Mouse (Mus musculus) mesoderm, embryonic 11.5 days (tissue): ENCODE results near the gene Pak6.

Experiments used
- DNase-seq: peaks from one replicate; pipeline ENCODE4 v3.0.0-alpha.2; 2012; ENCODE audit warnings: low read depth, low spot score

Gene Pak6

GRCm38 (mm10) chr2:118664975-118665516, 1.9 kb downstream of the Pak6 start:
- no peak for DNase-seq

DNA sequence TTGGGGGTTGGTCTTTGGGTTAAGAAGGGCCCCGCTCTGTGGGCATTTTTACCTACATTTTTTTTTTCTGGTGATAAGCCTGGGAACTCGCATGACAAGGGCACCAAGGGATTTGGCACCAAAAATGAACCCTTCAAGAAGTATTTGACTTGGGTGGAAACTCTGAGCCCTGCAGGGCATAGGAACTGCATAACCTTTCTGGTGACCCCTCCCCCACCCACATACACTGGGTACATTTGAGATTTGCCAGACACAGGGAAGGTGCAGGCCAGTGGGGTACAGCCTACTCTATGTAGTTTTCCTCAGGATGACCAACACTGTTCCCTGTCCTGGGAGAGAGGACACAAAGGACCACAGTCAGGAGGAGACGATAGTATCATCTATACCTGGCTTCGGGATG, 2.5 kb downstream of the Pak6 start:
- DNase-seq = no peak

DNA sequence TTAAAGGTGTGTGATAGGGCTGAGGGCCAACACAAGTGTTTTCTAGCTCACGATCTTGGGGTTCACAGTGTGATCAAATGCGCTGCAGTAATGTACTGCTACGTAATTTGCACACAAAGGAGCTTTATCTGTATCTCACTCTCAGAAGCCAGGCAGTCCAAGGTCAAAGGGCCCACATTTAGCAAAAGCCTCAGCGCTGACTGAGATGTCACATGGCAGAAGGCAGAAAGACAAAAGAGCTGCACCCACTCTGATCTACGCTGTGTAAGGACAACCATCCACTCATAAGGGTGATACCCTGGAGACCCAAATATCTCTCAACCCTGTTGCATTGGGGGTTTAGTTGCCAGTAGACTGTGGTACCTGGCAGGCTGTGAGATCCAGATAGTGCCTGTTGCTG, 4.1 kb downstream of the Pak6 start:
- DNase-seq = no peak

- no peak for DNase-seq
These were observed 6.1 kb downstream of the Pak6 start for GRCm38 (mm10) chr2:118669245-118669644.

DNA sequence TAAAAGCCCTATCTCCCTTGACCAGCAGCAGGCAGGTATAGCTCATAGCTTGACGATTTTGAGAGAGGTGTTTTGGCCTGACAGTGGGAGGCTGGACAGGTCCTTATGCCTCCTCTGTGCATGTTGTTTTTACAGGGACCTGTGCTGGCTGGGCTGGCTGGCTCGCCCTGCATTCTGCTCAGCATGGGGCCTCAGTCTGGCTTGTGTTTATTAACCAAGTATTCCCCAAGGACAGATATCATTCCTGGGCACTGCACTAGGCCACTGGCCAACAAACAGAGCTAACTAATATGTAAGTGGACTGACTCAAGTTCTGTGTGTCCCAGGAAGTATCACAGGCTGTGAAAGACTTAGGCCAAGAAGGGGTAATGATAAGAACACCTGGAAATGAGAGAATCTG, 6.7 kb downstream of the Pak6 start:
- no peak for DNase-seq

- no peak for DNase-seq
These were observed 8.6 kb downstream of the Pak6 start for GRCm38 (mm10) chr2:118671728-118672127.

GRCm38 (mm10) chr2:118673686-118674465, 10.8 kb downstream of the Pak6 start:
- no peak for DNase-seq

DNA sequence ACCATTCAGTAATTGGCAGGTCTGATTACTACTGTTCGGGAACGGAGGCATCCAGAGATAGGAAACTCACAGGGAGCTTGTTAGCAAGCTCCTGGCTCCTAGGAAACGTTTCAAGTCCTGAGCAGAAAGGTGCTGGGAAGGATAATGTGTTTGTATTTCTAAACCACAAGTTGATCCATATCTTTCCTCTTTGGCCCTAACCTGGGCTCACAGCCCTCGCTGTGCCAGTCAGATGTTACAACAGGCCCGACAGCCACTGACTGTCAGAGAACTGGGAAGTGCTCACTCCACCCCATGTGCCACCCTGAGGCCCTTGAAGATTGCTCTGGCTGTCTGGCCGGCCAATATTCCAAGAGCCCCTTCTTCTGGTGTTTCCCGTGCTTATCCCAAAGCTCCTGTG, 11.4 kb downstream of the Pak6 start:
- no peak for DNase-seq

- DNase-seq = no peak
These were observed 14.0 kb downstream of the Pak6 start for GRCm38 (mm10) chr2:118676839-118677741.

DNA sequence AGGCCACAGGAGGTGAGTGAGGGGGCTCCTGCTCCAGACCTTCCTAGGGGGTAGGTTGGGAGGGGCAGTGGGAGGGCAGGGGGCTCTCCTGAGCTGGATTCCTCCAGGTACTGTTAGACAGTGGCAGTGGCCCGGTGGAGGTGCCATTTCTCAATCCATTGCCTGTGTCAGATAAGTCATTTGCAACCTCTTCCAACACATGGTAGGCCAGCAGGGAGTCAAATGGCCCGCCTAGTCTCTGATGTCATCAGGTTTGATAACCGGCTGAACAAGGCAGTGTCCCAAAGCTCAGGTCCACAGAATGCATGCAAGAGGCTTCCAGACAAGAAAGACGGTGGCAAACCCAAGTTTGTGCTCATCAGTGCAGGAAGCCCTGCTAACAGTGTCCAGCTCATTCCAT, 14.7 kb downstream of the Pak6 start:
- no peak for DNase-seq

GRCm38 (mm10) chr2:118679577-118679976, 16.5 kb downstream of the Pak6 start:
- no peak for DNase-seq

- no peak for DNase-seq
These were observed 17.8 kb downstream of the Pak6 start for GRCm38 (mm10) chr2:118680926-118681325.

GRCm38 (mm10) chr2:118682544-118683260, 19.6 kb downstream of the Pak6 start:
- no peak for DNase-seq

DNA sequence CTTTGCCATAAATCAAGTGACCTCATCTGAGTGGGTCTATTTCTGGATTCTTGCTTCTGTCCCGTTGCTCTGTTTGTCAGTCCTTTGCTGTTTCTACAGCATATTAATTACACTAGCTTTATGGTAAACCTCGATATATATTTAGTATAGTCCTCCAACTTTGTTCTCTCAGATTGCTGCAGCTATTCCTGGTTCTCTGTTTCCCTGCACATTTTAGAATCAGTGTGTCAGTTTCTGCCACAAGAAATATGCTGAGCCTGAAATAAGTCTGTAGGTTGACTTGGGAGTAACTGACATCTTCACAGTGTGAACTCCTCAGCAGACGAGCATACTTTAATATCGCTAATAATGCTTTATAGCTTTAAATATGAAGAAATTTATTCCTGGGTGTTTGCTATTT, 22.0 kb downstream of the Pak6 start:
- DNase-seq = no peak

- DNase-seq = no peak
These were observed 23.6 kb downstream of the Pak6 start for GRCm38 (mm10) chr2:118686693-118687092.

DNA sequence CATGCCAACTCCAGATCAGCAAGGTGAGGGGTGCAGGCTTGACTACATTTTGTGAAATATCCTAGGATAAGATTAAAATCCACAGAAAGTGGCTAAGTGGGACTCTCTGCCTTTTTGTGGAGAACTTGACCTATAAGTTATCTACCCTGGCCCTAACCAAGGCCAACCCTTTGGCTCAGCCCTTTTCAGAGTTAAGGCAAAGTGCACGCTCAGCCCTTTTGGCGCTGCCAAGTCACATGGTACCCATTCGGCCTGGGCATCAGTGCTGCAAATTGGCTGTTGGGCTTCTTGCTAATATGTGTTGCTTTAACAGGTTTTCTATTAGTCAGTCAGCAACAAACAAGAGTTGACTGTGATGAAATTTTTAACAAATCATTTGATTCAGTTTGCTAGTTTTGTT, 24.7 kb downstream of the Pak6 start:
- DNase-seq = no peak

DNA sequence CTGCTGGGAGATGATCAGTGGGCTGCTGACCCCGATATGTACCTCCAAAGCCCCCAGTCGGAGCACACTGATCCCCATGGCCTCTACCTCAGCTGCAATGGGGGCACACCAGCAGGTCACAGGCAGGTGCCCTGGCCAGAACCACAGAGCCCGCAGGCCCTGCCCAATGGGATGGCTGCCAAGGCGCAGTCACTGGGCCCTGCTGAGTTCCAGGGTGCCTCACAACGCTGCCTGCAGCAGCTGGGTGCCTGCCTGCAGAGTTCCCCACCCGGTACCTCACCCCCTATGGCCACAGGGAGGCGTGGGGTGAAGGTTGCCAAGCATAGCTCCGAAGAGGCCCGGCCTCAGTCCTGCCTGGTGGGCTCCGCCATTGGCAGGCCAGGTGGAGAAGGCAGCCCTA, 26.8 kb downstream of the Pak6 start:
- DNase-seq = no peak

GRCm38 (mm10) chr2:118693370-118693966, 30.4 kb downstream of the Pak6 start:
- no peak for DNase-seq

DNA sequence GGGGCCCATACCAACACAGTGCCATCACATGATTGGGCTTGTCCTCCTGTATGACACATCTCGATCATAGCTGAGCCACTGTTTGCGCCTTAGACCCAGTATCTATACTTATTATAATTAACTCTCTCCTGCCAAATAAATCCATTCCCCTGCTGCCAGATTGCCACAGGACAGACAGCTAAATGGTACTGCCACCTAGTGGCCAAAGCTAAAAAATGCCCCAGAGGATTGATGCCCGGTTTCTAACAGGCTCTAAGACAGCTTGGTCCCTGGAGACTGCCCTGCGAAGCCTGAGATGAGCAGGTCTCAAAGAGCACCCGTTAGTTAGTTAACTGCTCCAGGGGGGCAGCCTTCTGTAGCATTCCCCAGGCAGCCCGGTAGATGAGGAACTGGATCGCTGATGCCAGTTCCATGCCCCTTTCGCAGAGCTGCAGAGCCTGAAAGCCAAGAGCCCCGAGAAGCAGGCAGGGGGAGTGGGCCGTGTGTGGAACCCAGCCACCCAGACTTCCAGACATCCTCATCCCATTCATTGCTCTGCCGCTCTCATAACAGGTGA, 32.7 kb downstream of the Pak6 start:
- peak; percentile 78 for DNase-seq

- no peak for DNase-seq
These were observed 33.6 kb downstream of the Pak6 start for GRCm38 (mm10) chr2:118696451-118697308.
